Mouse (Mus musculus): ENCODE measurements around the gene Midn. TPM values are rescaled to one million over a fixed set of nuclear protein-coding genes. Genes with fewer than 3 reads are reported as not detected.

The Midn gene
- polyA plus RNA-seq, 1 experiment, result 171 TPM

DNA sequence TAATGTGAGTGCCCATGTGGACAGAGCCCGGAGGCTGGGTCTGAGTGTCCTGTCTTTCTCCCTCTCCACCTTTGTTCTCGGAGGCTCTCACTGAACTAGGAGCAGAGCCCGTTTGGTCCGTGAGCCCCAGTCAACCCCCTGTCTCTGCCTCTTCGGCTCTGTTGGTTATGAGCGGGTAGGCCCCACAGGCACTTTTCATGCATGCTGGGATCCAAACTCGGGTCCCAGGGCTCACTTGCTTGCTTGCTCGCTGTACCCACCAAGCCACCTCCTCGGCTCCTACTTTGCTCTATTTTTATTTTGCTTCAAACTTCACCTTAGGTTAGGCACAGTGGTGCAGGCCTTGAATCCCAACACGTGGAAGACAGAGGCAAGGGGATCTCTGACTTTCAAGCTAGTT, 39.7 kb downstream of the Midn start:
- peaks cover 96% of the 10 kb centered on the region for H3K27me3 ChIP-seq (replicated peaks)
- H3K9me3 ChIP-seq, result no peaks in the 10 kb centered on the region
- no peaks in the 10 kb centered on the region for H3K36me3 ChIP-seq (replicated peaks; ENCODE audit: low read length)
- TF ChIP-seq FLI1 (IDR thresholded peaks at IDR 0.05; ENCODE audit: low read length) (no peak), GATA1 (IDR thresholded peaks at IDR 0.05; ENCODE audit: borderline replicate concordance, low read length) (no peak)
- no peak overlapping the region for H3K4me3 ChIP-seq (replicated peaks)
- peaks cover 33% of the 10 kb centered on the region for H3K4me1 ChIP-seq

GRCm38 (mm10) chr10:80188453-80189024, 40.5 kb downstream of the Midn start:
- Histone ChIP-seq H3K27me3 (replicated peaks) (peaks cover 96% of the 10 kb centered on the region), H3K9me3 (no peaks in the 10 kb centered on the region), H3K4me1 (peaks cover 38% of the 10 kb centered on the region), H3K36me3 (replicated peaks; ENCODE audit: low read length) (no peaks in the 10 kb centered on the region), H3K4me3 (replicated peaks) (no peak overlapping the region)
- no peak for TF ChIP-seq FLI1 (IDR thresholded peaks at IDR 0.05; ENCODE audit: low read length)

- Histone ChIP-seq H3K36me3 (replicated peaks; ENCODE audit: low read length) (no peaks in the 10 kb centered on the region), H3K9me3 (no peaks in the 10 kb centered on the region), H3K27me3 (replicated peaks) (peaks cover 96% of the 10 kb centered on the region), H3K4me3 (replicated peaks) (peak overlapping the region; percentile 83), H3K4me1 (peaks cover 46% of the 10 kb centered on the region)
- TF ChIP-seq FLI1 (IDR thresholded peaks at IDR 0.05; ENCODE audit: low read length), result no peak
These were observed 41.9 kb downstream of the Midn start for GRCm38 (mm10) chr10:80189999-80190398.

GRCm38 (mm10) chr10:80190491-80191051, 42.5 kb downstream of the Midn start:
- TF ChIP-seq GATA1 (IDR thresholded peaks at IDR 0.05; ENCODE audit: borderline replicate concordance, low read length) (no peak), FLI1 (IDR thresholded peaks at IDR 0.05; ENCODE audit: low read length) (no peak)
- peak overlapping the region; percentile 83 for H3K4me3 ChIP-seq (replicated peaks)
- no peaks in the 10 kb centered on the region for H3K9me3 ChIP-seq
- H3K4me1 ChIP-seq, result peaks cover 45% of the 10 kb centered on the region
- H3K36me3 ChIP-seq (replicated peaks; ENCODE audit: low read length), result no peaks in the 10 kb centered on the region
- peaks cover 94% of the 10 kb centered on the region for H3K27me3 ChIP-seq (replicated peaks)

GRCm38 (mm10) chr10:80193976-80194375, 45.9 kb downstream of the Midn start:
- Histone ChIP-seq H3K36me3 (replicated peaks; ENCODE audit: low read length) (no peaks in the 10 kb centered on the region), H3K4me3 (replicated peaks) (no peak overlapping the region), H3K4me1 (peaks cover 37% of the 10 kb centered on the region), H3K9me3 (no peaks in the 10 kb centered on the region), H3K27me3 (replicated peaks) (peaks cover 85% of the 10 kb centered on the region)
- TF ChIP-seq FLI1 (IDR thresholded peaks at IDR 0.05; ENCODE audit: low read length), result no peak
- TF ChIP-seq GATA1 (IDR thresholded peaks at IDR 0.05; ENCODE audit: borderline replicate concordance, low read length), result no peak

- Histone ChIP-seq H3K27me3 (replicated peaks) (peaks cover 82% of the 10 kb centered on the region), H3K4me1 (peaks cover 38% of the 10 kb centered on the region), H3K4me3 (replicated peaks) (no peak overlapping the region), H3K9me3 (no peaks in the 10 kb centered on the region), H3K36me3 (replicated peaks; ENCODE audit: low read length) (no peaks in the 10 kb centered on the region)
- TF ChIP-seq GATA1 (IDR thresholded peaks at IDR 0.05; ENCODE audit: borderline replicate concordance, low read length), result no peak
- no peak for TF ChIP-seq FLI1 (IDR thresholded peaks at IDR 0.05; ENCODE audit: low read length)
These were observed 46.4 kb downstream of the Midn start for GRCm38 (mm10) chr10:80194441-80194840.

GRCm38 (mm10) chr10:80196167-80196566, 48.1 kb downstream of the Midn start:
- H3K9me3 ChIP-seq, result no peaks in the 10 kb centered on the region
- peaks cover 32% of the 10 kb centered on the region for H3K4me1 ChIP-seq
- H3K27me3 ChIP-seq (replicated peaks), result peaks cover 79% of the 10 kb centered on the region
- H3K36me3 ChIP-seq (replicated peaks; ENCODE audit: low read length), result no peaks in the 10 kb centered on the region
- TF ChIP-seq GATA1 (IDR thresholded peaks at IDR 0.05; ENCODE audit: borderline replicate concordance, low read length) (no peak), FLI1 (IDR thresholded peaks at IDR 0.05; ENCODE audit: low read length) (no peak)
- H3K4me3 ChIP-seq (replicated peaks), result no peak overlapping the region

DNA sequence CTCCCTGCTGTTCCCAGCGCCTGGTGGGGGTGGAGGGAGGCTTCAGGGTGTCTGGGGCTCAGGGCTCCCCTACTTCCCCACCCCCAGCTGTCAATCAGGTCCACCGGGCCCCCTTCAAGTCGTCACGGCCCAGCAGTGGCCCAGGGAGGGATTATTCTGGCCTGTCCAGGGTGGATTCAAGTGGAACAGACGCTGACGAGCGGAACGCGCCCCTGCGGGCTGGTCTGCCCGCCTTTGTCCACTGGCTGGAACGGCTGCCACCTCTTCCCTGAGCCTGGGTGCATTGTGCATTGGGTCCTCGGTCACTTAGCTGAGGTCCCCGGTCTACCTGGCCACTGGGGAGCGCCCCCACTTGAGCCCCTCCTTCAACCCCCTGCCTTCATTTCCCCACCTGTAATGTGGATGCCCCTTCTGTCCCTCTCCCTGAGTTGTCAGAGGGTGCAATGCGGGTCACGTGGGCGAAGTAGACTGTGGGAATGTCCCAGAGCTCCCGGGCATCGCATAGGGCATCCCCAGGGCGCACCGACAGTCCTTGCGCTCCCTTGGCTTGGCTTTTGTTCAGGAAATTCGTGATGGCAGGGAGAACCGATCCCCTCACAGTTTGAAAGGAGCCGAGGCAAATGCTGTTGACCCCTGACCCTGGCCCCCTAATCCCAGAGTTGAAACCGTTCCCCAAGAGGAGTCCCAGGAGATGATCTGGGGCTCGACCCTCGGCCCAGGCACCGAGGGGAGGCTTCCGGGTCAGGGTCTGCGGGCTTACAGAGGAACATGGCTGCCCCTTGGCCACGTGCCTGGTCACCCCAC, 48.9 kb downstream of the Midn start:
- H3K9me3 ChIP-seq, result no peaks in the 10 kb centered on the region
- peaks cover 75% of the 10 kb centered on the region for H3K27me3 ChIP-seq (replicated peaks)
- peaks cover 26% of the 10 kb centered on the region for H3K4me1 ChIP-seq
- no peaks in the 10 kb centered on the region for H3K36me3 ChIP-seq (replicated peaks; ENCODE audit: low read length)
- TF ChIP-seq GATA1 (IDR thresholded peaks at IDR 0.05; ENCODE audit: borderline replicate concordance, low read length), result no peak
- TF ChIP-seq FLI1 (IDR thresholded peaks at IDR 0.05; ENCODE audit: low read length), result no peak
- no peak overlapping the region for H3K4me3 ChIP-seq (replicated peaks)

- H3K27me3 ChIP-seq (replicated peaks), result peaks cover 65% of the 10 kb centered on the region
- peaks cover 13% of the 10 kb centered on the region for H3K4me1 ChIP-seq
- no peaks in the 10 kb centered on the region for H3K36me3 ChIP-seq (replicated peaks; ENCODE audit: low read length)
- no peaks in the 10 kb centered on the region for H3K9me3 ChIP-seq
- H3K4me3 ChIP-seq (replicated peaks), result no peak overlapping the region
- no peak for TF ChIP-seq FLI1 (IDR thresholded peaks at IDR 0.05; ENCODE audit: low read length)
- no peak for TF ChIP-seq GATA1 (IDR thresholded peaks at IDR 0.05; ENCODE audit: borderline replicate concordance, low read length)
These were observed 51.5 kb downstream of the Midn start for GRCm38 (mm10) chr10:80199440-80200008.

- H3K4me3 ChIP-seq (replicated peaks), result no peak overlapping the region
- H3K9me3 ChIP-seq, result no peaks in the 10 kb centered on the region
- H3K27me3 ChIP-seq (replicated peaks), result peaks cover 69% of the 10 kb centered on the region
- H3K4me1 ChIP-seq, result peaks cover 13% of the 10 kb centered on the region
- TF ChIP-seq FLI1 (IDR thresholded peaks at IDR 0.05; ENCODE audit: low read length) (no peak), GATA1 (IDR thresholded peaks at IDR 0.05; ENCODE audit: borderline replicate concordance, low read length) (no peak)
- no peaks in the 10 kb centered on the region for H3K36me3 ChIP-seq (replicated peaks; ENCODE audit: low read length)
These were observed 52.4 kb downstream of the Midn start for GRCm38 (mm10) chr10:80200485-80200884.
